Mouse (Mus musculus) layer of hippocampus, postnatal 14 days (tissue): ENCODE results near the gene Gm21775. TPM values are rescaled to one million over a fixed set of nuclear protein-coding genes. Genes with fewer than 3 reads are reported as not detected.
"Not testable (repeated sequence)": the region's sequence is repeated elsewhere in the genome, so short reads cannot be mapped to it uniquely, and the experiment has no call there.

Source experiments
- DNase-seq, 2 experiments: peaks; one replicate each; pipeline ENCODE4 v3.0.0; 2021 to 2022; ENCODE audit warnings: low spot score in 2 of 2, mixed read lengths in 1 of 2
- long read RNA-seq, 2 experiments: library from polyadenylated mRNA; stranded (forward); transcript quantifications; one replicate each; pipeline ENCODE4 v2.0.0; 2021
- total RNA-seq, 2 experiments: library from RNA; stranded (reverse); gene quantifications; 2 replicates each; pipeline ENCODE4 v1.2.3; 2021

Gm21775 gene
- not detected for total RNA-seq
- long read RNA-seq, experiment 1 = 0 reads
- long read RNA-seq, experiment 2 = 0 reads

DNA sequence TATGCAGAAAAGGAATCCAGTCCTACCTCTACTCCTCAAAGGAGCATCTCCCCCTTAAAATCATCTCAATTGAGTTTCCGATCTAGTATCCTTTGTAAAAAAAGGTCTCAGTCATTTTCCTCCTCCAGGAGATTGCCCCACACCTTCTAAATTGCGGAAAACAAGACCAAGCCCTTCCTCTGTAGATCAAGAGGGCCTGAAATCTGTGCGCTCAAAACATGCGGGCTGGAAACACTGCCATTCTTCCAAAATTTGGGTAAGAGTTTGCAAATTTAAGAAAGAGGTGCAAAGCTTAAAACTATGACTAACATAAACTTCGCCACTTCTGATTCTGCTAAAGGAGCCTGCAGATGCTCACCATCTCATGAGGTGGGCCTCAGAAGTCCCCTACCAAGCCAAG is at the start of gene Gm21775:
TSS of gene Gm21775 (plus strand) at position 301 of the 400 bp plus-strand sequence.
- not testable (repeated sequence) for DNase-seq

DNA sequence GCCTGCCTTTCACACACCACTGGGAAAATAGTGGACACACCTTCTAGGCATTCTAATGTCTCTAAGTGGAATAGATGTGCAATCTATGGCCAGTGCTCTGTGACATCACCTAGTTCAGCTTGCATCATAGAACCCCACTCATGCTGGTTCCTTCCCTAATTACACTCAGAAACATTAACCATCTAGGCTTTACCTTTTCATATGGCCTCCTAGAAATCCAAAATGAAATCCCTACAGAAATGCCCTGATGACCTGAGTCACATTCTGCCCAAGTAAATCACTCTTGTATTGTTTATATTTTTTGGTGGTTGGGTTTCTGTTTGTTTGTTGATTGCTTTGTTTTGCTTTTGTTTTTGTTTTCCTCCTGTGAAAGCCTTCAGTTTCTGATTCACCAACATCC is 17.3 kb upstream of the Gm21775 start, which contains the start of gene Gm20737:
TSS of gene Gm20737 (minus strand) at position 101 of the 400 bp plus-strand sequence.
- DNase-seq = not testable (repeated sequence)

Other genes with a start within 250 kb of the Gm21775 start
- gene Gm20834, start 228.9 kb upstream of the Gm21775 start, total RNA-seq = not detected
- gene Gm28510, start 140.7 kb upstream of the Gm21775 start, total RNA-seq = not detected
- gene Gm20737, start 17.4 kb upstream of the Gm21775 start, total RNA-seq = not detected
- not detected for gene Gm21900, start 62.9 kb downstream of the Gm21775 start, total RNA-seq
- gene Gm20777, start 199.0 kb downstream of the Gm21775 start, total RNA-seq = not detected